Mouse (Mus musculus) liver, embryonic 11.5 days (tissue): ENCODE measurements at regions not wholly inside any gene's neighbourhood (a gene's known extent, or its start where the extent isn't known, plus 50 kb on each side); places are given as distances from the start of the nearest gene placed in this dataset.

Source experiments
- ATAC-seq: fragments of 200-750 bp; cut with Nextera tagmentation; replicated peaks from 2 replicates; pipeline ENCODE4 v1.8.0; 2017; ENCODE audit warnings: moderate number of reproducible peaks, mild to moderate bottlenecking, moderate TSS enrichment, moderate library complexity; ENCODE audit not compliant: low FRiP score
- DNase-seq: peaks from one replicate; pipeline ENCODE4 v3.0.0-alpha.2; 2017; ENCODE audit warnings: low spot score
- H3K27ac ChIP-seq: fragments of 300-500 bp; sonication (generic); 2 replicates; pipeline ENCODE4 v1.5.1; 2014; ENCODE audit warnings: mild to moderate bottlenecking, low read depth, low read length, control low read depth
- H3K27me3 ChIP-seq: fragments of 300-500 bp; sonication (generic); replicated peaks from 2 replicates; pipeline ENCODE4 v1.6.1; 2014; ENCODE audit warnings: low read length, mixed read lengths; ENCODE audit not compliant: control insufficient read depth, insufficient read depth
- H3K36me3 ChIP-seq: fragments of 300-500 bp; sonication (generic); 2 replicates; pipeline ENCODE4 v1.6.1; 2014; ENCODE audit warnings: mild to moderate bottlenecking, low read length, moderate library complexity, mixed read lengths; ENCODE audit not compliant: control insufficient read depth, insufficient read depth
- H3K4me1 ChIP-seq: fragments of 300-500 bp; sonication (generic); replicated peaks from 2 replicates; pipeline ENCODE4 v1.6.1; 2014; ENCODE audit warnings: low read length, mixed read lengths; ENCODE audit not compliant: control insufficient read depth, insufficient read depth
- H3K4me2 ChIP-seq: fragments of 300-500 bp; sonication (generic); 2 replicates; pipeline ENCODE4 v1.6.1; 2014; ENCODE audit warnings: mild to moderate bottlenecking, control low read depth, moderate library complexity
- H3K4me3 ChIP-seq: fragments of 300-500 bp; sonication (generic); 2 replicates; pipeline ENCODE4 v1.5.1; 2014; ENCODE audit warnings: low read depth, low read length, control low read depth
- H3K9ac ChIP-seq: fragments of 300-500 bp; sonication (generic); 2 replicates; pipeline ENCODE4 v1.6.1; 2014; ENCODE audit warnings: low read depth, low read length, control low read depth
- H3K9me3 ChIP-seq: fragments of 300-500 bp; sonication (generic); 2 replicates; pipeline ENCODE4 v1.6.1; 2016; ENCODE audit warnings: low read length, inconsistent platforms, mixed read lengths; ENCODE audit not compliant: control insufficient read depth
- WGBS: fragments of 180-500 bp; shearing (Covaris S2); extraction: QIAGEN DNeasy Blood & Tissue Kit; methylation state at CpG from one replicate; pipeline ENCODE4 v1.1.7; 2014; 5-methylcytosine and 5-hydroxymethylcytosine counted together

GRCm38 (mm10) chr14:120560416-120560815, 82.2 kb downstream of the Rap2a start:
- ATAC-seq = no peak
- Histone ChIP-seq H3K4me1 (no peaks in the 10 kb centered on the region), H3K27me3 (no peaks in the 10 kb centered on the region), H3K27ac (no peak overlapping the region), H3K9ac (no peak overlapping the region), H3K36me3 (no peaks in the 10 kb centered on the region), H3K4me2 (no peak overlapping the region), H3K9me3 (no peaks in the 10 kb centered on the region), H3K4me3 (no peak overlapping the region)
- DNase-seq = no peak
- 90% methylated on average over 7 of the region's 7 CpGs for WGBS

GRCm38 (mm10) chr14:120560987-120561386, 82.7 kb downstream of the Rap2a start:
- ATAC-seq = no peak
- H3K4me1 ChIP-seq = no peaks in the 10 kb centered on the region
- no peak for DNase-seq

GRCm38 (mm10) chr14:120566945-120567344, 88.7 kb downstream of the Rap2a start:
- no peak for ATAC-seq
- WGBS = 67% methylated on average over 1 of the region's 1 CpGs
- Histone ChIP-seq H3K27ac (no peak overlapping the region), H3K4me1 (no peaks in the 10 kb centered on the region; the same call in 1 of the 2 replicates), H3K9me3 (no peaks in the 10 kb centered on the region), H3K4me3 (no peak overlapping the region), H3K27me3 (no peaks in the 10 kb centered on the region), H3K4me2 (no peak overlapping the region), H3K36me3 (no peaks in the 10 kb centered on the region), H3K9ac (no peak overlapping the region)
- no peak for DNase-seq

More at GRCm38 (mm10) chr14:120560987-120561386, 82.7 kb downstream of the Rap2a start:
- Histone ChIP-seq H3K27me3 (no peaks in the 10 kb centered on the region), H3K36me3 (no peaks in the 10 kb centered on the region), H3K4me3 (no peak overlapping the region), H3K27ac (no peak overlapping the region), H3K9me3 (no peaks in the 10 kb centered on the region), H3K9ac (no peak overlapping the region), H3K4me2 (no peak overlapping the region)
- 81% methylated on average over 2 of the region's 2 CpGs for WGBS

- H3K4me2 ChIP-seq = no peak overlapping the region
- no peaks in the 10 kb centered on the region; the same call in 1 of the 2 replicates for H3K4me1 ChIP-seq
- no peak for DNase-seq
- no peak overlapping the region for H3K27ac ChIP-seq
- no peaks in the 10 kb centered on the region for H3K27me3 ChIP-seq
- 78% methylated on average over 4 of the region's 4 CpGs for WGBS
- ATAC-seq = no peak
- no peak overlapping the region for H3K4me3 ChIP-seq
- no peaks in the 10 kb centered on the region for H3K36me3 ChIP-seq
- H3K9me3 ChIP-seq = no peaks in the 10 kb centered on the region
- H3K9ac ChIP-seq = no peak overlapping the region
Observed at GRCm38 (mm10) chr14:120568054-120568453, 89.8 kb downstream of the Rap2a start.

GRCm38 (mm10) chr14:120572238-120572637, 94.0 kb downstream of the Rap2a start:
- Histone ChIP-seq H3K27ac (no peak overlapping the region), H3K36me3 (no peaks in the 10 kb centered on the region), H3K4me2 (peak overlapping the region; percentile 30), H3K4me1 (no peaks in the 10 kb centered on the region; the same call in 1 of the 2 replicates), H3K4me3 (no peak overlapping the region), H3K27me3 (no peaks in the 10 kb centered on the region), H3K9me3 (no peaks in the 10 kb centered on the region), H3K9ac (no peak overlapping the region)
- DNase-seq (no peak), ATAC-seq (no peak; the same call in 1 of the 2 replicates)
- 38% methylated on average over 10 of the region's 10 CpGs for WGBS

- Histone ChIP-seq H3K9ac (no peak overlapping the region), H3K36me3 (no peaks in the 10 kb centered on the region), H3K4me3 (no peak overlapping the region), H3K4me1 (no peaks in the 10 kb centered on the region; the same call in 1 of the 2 replicates), H3K9me3 (no peaks in the 10 kb centered on the region), H3K4me2 (no peak overlapping the region), H3K27me3 (no peaks in the 10 kb centered on the region), H3K27ac (no peak overlapping the region)
- DNase-seq = no peak
- WGBS = 80% methylated on average over 6 of the region's 6 CpGs
- ATAC-seq = no peak
Observed at GRCm38 (mm10) chr14:120575202-120575601, 97.0 kb downstream of the Rap2a start.

- ATAC-seq = no peak
- Histone ChIP-seq H3K4me1 (no peaks in the 10 kb centered on the region), H3K27ac (no peak overlapping the region), H3K9me3 (no peaks in the 10 kb centered on the region), H3K27me3 (no peaks in the 10 kb centered on the region), H3K9ac (no peak overlapping the region), H3K4me2 (no peak overlapping the region), H3K36me3 (no peaks in the 10 kb centered on the region), H3K4me3 (no peak overlapping the region)
- 87% methylated on average over 11 of the region's 11 CpGs for WGBS
- no peak for DNase-seq
Observed at GRCm38 (mm10) chr14:120578352-120579080, 100.3 kb downstream of the Rap2a start.

- Histone ChIP-seq H3K4me2 (no peak overlapping the region), H3K36me3 (no peaks in the 10 kb centered on the region), H3K9ac (no peak overlapping the region), H3K27me3 (no peaks in the 10 kb centered on the region), H3K4me1 (no peaks in the 10 kb centered on the region), H3K9me3 (no peaks in the 10 kb centered on the region), H3K4me3 (no peak overlapping the region), H3K27ac (no peak overlapping the region)
- DNase-seq = no peak
- ATAC-seq = no peak
- WGBS = 53% methylated on average over 3 of the region's 3 CpGs
Observed at GRCm38 (mm10) chr14:120583807-120584206, 105.6 kb downstream of the Rap2a start.

GRCm38 (mm10) chr14:120592191-120592590, 113.9 kb downstream of the Rap2a start:
- 85% methylated on average over 2 of the region's 2 CpGs for WGBS
- no peak for DNase-seq
- Histone ChIP-seq H3K27me3 (no peaks in the 10 kb centered on the region), H3K4me1 (no peaks in the 10 kb centered on the region), H3K9me3 (no peaks in the 10 kb centered on the region), H3K4me2 (no peak overlapping the region), H3K9ac (no peak overlapping the region), H3K27ac (no peak overlapping the region), H3K36me3 (no peaks in the 10 kb centered on the region), H3K4me3 (no peak overlapping the region)
- ATAC-seq = no peak
